Mouse (Mus musculus) MEL-GATA-1-ER (cell line): ENCODE measurements around the gene Nmnat2.

ENCODE experiments used
- DNase-seq: peaks from one replicate; pipeline ENCODE4 v3.0.0-alpha.2; 2012; ENCODE audit warnings: low read depth; ENCODE audit errors: extremely low read depth

The Nmnat2 gene

GRCm38 (mm10) chr1:152954821-152955523 is at the start of gene Nmnat2:
TSS of gene Nmnat2 (plus strand) at chr1:152954993.
- DNase-seq: no peak

- DNase-seq: no peak
Observed at GRCm38 (mm10) chr1:152913483-152914460, 41.0 kb upstream of the Nmnat2 start.

GRCm38 (mm10) chr1:152915766-152916165 is 39.0 kb upstream of the Nmnat2 start:
- DNase-seq: no peak

- no peak for DNase-seq
Observed at GRCm38 (mm10) chr1:152916936-152917335, 37.9 kb upstream of the Nmnat2 start.

GRCm38 (mm10) chr1:152917626-152918025 is 37.2 kb upstream of the Nmnat2 start:
- DNase-seq: no peak

GRCm38 (mm10) chr1:152921786-152922185 is 33.0 kb upstream of the Nmnat2 start:
- no peak for DNase-seq

GRCm38 (mm10) chr1:152933962-152934361 is 20.8 kb upstream of the Nmnat2 start:
- no peak for DNase-seq

GRCm38 (mm10) chr1:152935476-152935875 is 19.3 kb upstream of the Nmnat2 start:
- DNase-seq: no peak

GRCm38 (mm10) chr1:152936365-152936764 is 18.4 kb upstream of the Nmnat2 start:
- DNase-seq: no peak

GRCm38 (mm10) chr1:152942977-152943376 is 11.8 kb upstream of the Nmnat2 start:
- no peak for DNase-seq

GRCm38 (mm10) chr1:152954167-152954566 is 626 bp upstream of the Nmnat2 start:
- no peak for DNase-seq

GRCm38 (mm10) chr1:152955564-152956211 is 895 bp downstream of the Nmnat2 start:
- DNase-seq: no peak

GRCm38 (mm10) chr1:152956221-152956620 is 1.4 kb downstream of the Nmnat2 start:
- no peak for DNase-seq

GRCm38 (mm10) chr1:152964344-152964743 is 9.6 kb downstream of the Nmnat2 start:
- no peak for DNase-seq

GRCm38 (mm10) chr1:152966222-152966621 is 11.4 kb downstream of the Nmnat2 start:
- DNase-seq: no peak

GRCm38 (mm10) chr1:152966686-152967085 is 11.9 kb downstream of the Nmnat2 start:
- DNase-seq: no peak

GRCm38 (mm10) chr1:152969081-152969480 is 14.3 kb downstream of the Nmnat2 start:
- no peak for DNase-seq

GRCm38 (mm10) chr1:152972957-152973356 is 18.2 kb downstream of the Nmnat2 start:
- no peak for DNase-seq

GRCm38 (mm10) chr1:152973421-152973820 is 18.6 kb downstream of the Nmnat2 start:
- DNase-seq: no peak

GRCm38 (mm10) chr1:152973861-152974260 is 19.1 kb downstream of the Nmnat2 start:
- DNase-seq: no peak

GRCm38 (mm10) chr1:152975144-152975543 is 20.4 kb downstream of the Nmnat2 start:
- no peak for DNase-seq

GRCm38 (mm10) chr1:152978700-152979099 is 23.9 kb downstream of the Nmnat2 start:
- no peak for DNase-seq
